In genomic region chr8:126598218-126598617, GRCm38 (mm10) we compare ENCODE assay signal across 12 mouse cellular contexts. TPM values are rescaled to one million over a fixed set of nuclear protein-coding genes. Genes with fewer than 3 reads are reported as not detected.
DNase-seq lines count a peak whose midpoint lies in the region; ATAC-seq and TF ChIP-seq lines count a peak whose summit lies in the region.
"Had no signal": no experiment of that assay in that cellular context is flagged by ENCODE, and none has a peak within 500 bp of the region (broad histone marks: within the 10 kb centered on the region; RNA-seq: fewer than 3 reads in every experiment).

No protein-coding gene starts in this region.

- 0 out of 2 replicates have a peak overlapping the region, but pooled peaks have one; percentile 20 for H3K27ac ChIP-seq in forebrain, embryonic 10.5 days
- no peak overlapping the region for H3K27ac ChIP-seq in forebrain, embryonic 13.5 days
- H3K27ac ChIP-seq in lung, embryonic 14.5 days (ENCODE audit: low read depth) = peak overlapping the region; percentile 100
- H3K27ac ChIP-seq: kidney, postnatal 0 days had no signal

- DNase-seq in forebrain, embryonic 10.5 days (ENCODE audit: extremely low spot score, low spot score) = no peak
- DNase-seq in lung, embryonic 14.5 days = peak; percentile 62
- DNase-seq in lung, postnatal 14 days = no peak
- DNase-seq in right cerebral cortex, postnatal 4 days = no peak
- DNase-seq in right cerebral cortex, postnatal 25 days = no peak
- DNase-seq: embryo, embryonic 11 days; layer of hippocampus, postnatal 36 days had no signal

- WGBS in forebrain, embryonic 10.5 days = 82% methylated on average over 12 of the region's 12 CpGs
- 52% methylated on average over 12 of the region's 12 CpGs for WGBS in forebrain, embryonic 13.5 days
- 16% methylated on average over 12 of the region's 12 CpGs for WGBS in lung, embryonic 14.5 days

- no peak overlapping the region for H3K4me2 ChIP-seq in forebrain, embryonic 13.5 days
- H3K4me2 ChIP-seq in lung, embryonic 14.5 days = no peak overlapping the region
- H3K4me2 ChIP-seq in myocyte (ENCODE audit: low read depth) = peak overlapping the region; percentile 19

- no peak for ATAC-seq in forebrain, embryonic 13.5 days
- ATAC-seq in lung, embryonic 14.5 days (ENCODE audit: insufficient read depth) = no peak
- ATAC-seq: hindbrain, embryonic 16.5 days had no signal

- no peak overlapping the region for H3ac ChIP-seq in myocyte (ENCODE audit: control insufficient read depth, insufficient read length)

- H3K79me2 ChIP-seq in myocyte (ENCODE audit: control insufficient read depth, insufficient read depth) = no peaks in the 10 kb centered on the region

- no peak overlapping the region for H3K4me3 ChIP-seq in forebrain, embryonic 10.5 days
- no peak overlapping the region for H3K4me3 ChIP-seq in forebrain, embryonic 13.5 days
- H3K4me3 ChIP-seq in lung, embryonic 14.5 days (ENCODE audit: low read depth, low read length) = no peak overlapping the region
- peak overlapping the region; percentile 13 for H3K4me3 ChIP-seq in erythroblast, embryonic 14.5 days (replicated peaks)
- H3K4me3 ChIP-seq in myocyte = no peak overlapping the region

- no peaks in the 10 kb centered on the region for H3K36me3 ChIP-seq in forebrain, embryonic 10.5 days (replicated peaks)
- H3K36me3 ChIP-seq in forebrain, embryonic 13.5 days (ENCODE audit: poor library complexity, severe bottlenecking) = no peaks in the 10 kb centered on the region
- no peaks in the 10 kb centered on the region for H3K36me3 ChIP-seq in lung, embryonic 14.5 days (ENCODE audit: insufficient read depth)
- no peaks in the 10 kb centered on the region for H3K36me3 ChIP-seq in erythroblast, embryonic 14.5 days (ENCODE audit: control insufficient read depth)
- no peaks in the 10 kb centered on the region for H3K36me3 ChIP-seq in myocyte (ENCODE audit: control insufficient read depth, insufficient read depth)

- H3K4me1 ChIP-seq in forebrain, embryonic 10.5 days = peaks cover 74% of the 10 kb centered on the region
- H3K4me1 ChIP-seq in forebrain, embryonic 13.5 days = peaks cover 71% of the 10 kb centered on the region
- peaks cover 54% of the 10 kb centered on the region for H3K4me1 ChIP-seq in lung, embryonic 14.5 days (ENCODE audit: insufficient read depth)
- H3K4me1 ChIP-seq in erythroblast, embryonic 14.5 days (ENCODE audit: control insufficient read depth) = peaks cover 60% of the 10 kb centered on the region

- no peak for TF ChIP-seq CTCF in lung, embryonic 14.5 days (IDR thresholded peaks at IDR 0.05; ENCODE audit: low read depth)

- no peak for TF ChIP-seq POLR2A in myocyte (IDR thresholded peaks at IDR 0.05; ENCODE audit: insufficient read length, low read depth)

- H3K9me3 ChIP-seq in forebrain, embryonic 10.5 days = no peaks in the 10 kb centered on the region
- no peaks in the 10 kb centered on the region for H3K9me3 ChIP-seq in forebrain, embryonic 13.5 days (replicated peaks)
- H3K9me3 ChIP-seq in lung, embryonic 14.5 days (ENCODE audit: low read depth, low read length) = no peaks in the 10 kb centered on the region
- no peaks in the 10 kb centered on the region for H3K9me3 ChIP-seq in erythroblast, embryonic 14.5 days (ENCODE audit: control insufficient read depth, low read length)

- peaks cover 27% of the 10 kb centered on the region for H3K27me3 ChIP-seq in forebrain, embryonic 10.5 days (ENCODE audit: poor library complexity, severe bottlenecking)
- H3K27me3 ChIP-seq in forebrain, embryonic 13.5 days = no peaks in the 10 kb centered on the region
- no peaks in the 10 kb centered on the region for H3K27me3 ChIP-seq in lung, embryonic 14.5 days (ENCODE audit: insufficient read depth, low read length)
- H3K27me3 ChIP-seq in erythroblast, embryonic 14.5 days (ENCODE audit: control insufficient read depth) = no peaks in the 10 kb centered on the region; the same call in 1 of the 2 replicates
- H3K27me3 ChIP-seq in myocyte (ENCODE audit: control insufficient read depth, insufficient read depth, insufficient read length) = no peaks in the 10 kb centered on the region

- no peak overlapping the region; the same call in 1 of the 2 replicates for H3K9ac ChIP-seq in forebrain, embryonic 13.5 days
- H3K9ac ChIP-seq in lung, embryonic 14.5 days = no peak overlapping the region

TF ChIP-seq in myocyte, 11 proteins besides CTCF, POLR2A, EP300 and RAD21:
- TF ChIP-seq E2F4 (IDR thresholded peaks at IDR 0.05; ENCODE audit: insufficient read depth) (no peak), USF1 (IDR thresholded peaks at IDR 0.05; ENCODE audit: low read depth) (no peak), MYOG (IDR thresholded peaks at IDR 0.05; ENCODE audit: control insufficient read depth in 1 of 3, insufficient read depth in 1 of 3, insufficient read length in 2 of 3, low read depth in 2 of 3) (peak in 1 of 3 experiments; percentile 46), POLR2AphosphoS2 (IDR thresholded peaks at IDR 0.05; ENCODE audit: insufficient read length, low read depth) (no peak), MAX (IDR thresholded peaks at IDR 0.05; ENCODE audit: low read depth) (no peak), REST (IDR thresholded peaks at IDR 0.05; ENCODE audit: insufficient read depth, insufficient read length) (no peak), TCF3 (IDR thresholded peaks at IDR 0.05; ENCODE audit: insufficient read length, low read depth) (no peak), MYOD1 (IDR thresholded peaks at IDR 0.05; ENCODE audit: control insufficient read depth in 1 of 3, insufficient read length in 2 of 3, low read depth in 2 of 3) (peak in 1 of 3 experiments; percentile 52), SRF (IDR thresholded peaks at IDR 0.05; ENCODE audit: control insufficient read depth, insufficient read length, low read depth) (no peak), CEBPB (IDR thresholded peaks at IDR 0.05; ENCODE audit: insufficient read depth, poor library complexity, severe bottlenecking) (no peak), TCF12 (IDR thresholded peaks at IDR 0.05; ENCODE audit: insufficient read depth, poor library complexity, severe bottlenecking) (no peak)
TF ChIP-seq in myocyte: peak in this region for 2.

RNA-seq across cellular contexts. Expression of gene Irf2bp2, which starts 4.4 kb away (rescaled TPM):
- 3.0 and 3.4 TPM in 2 replicates for polyA plus RNA-seq in forebrain, embryonic 10.5 days (2016; fragmentation: Nextera tagmentation; extraction: Ambion mirVana)
- 8.1 and 8.3 TPM in 2 replicates for polyA plus RNA-seq in forebrain, embryonic 13.5 days (2015; fragmentation: Nextera tagmentation; extraction: Ambion mirVana)
- 8.9 and 9.3 TPM in 2 replicates for polyA plus RNA-seq in lung, embryonic 14.5 days (2014; fragmentation: Nextera tagmentation; extraction: Ambion mirVana)
- 1.2 and 1.3 TPM in 2 replicates for polyA plus RNA-seq in erythroblast, embryonic 14.5 days (2012)
- polyA plus RNA-seq in myocyte (2012; fragmentation: generic; extraction: Trizol) = 16.8 TPM
